Mouse (Mus musculus): ENCODE measurements at regions not wholly inside any gene's neighbourhood (a gene's known extent, or its start where the extent isn't known, plus 50 kb on each side); places are given as distances from the start of the nearest gene placed in this dataset.

DNA sequence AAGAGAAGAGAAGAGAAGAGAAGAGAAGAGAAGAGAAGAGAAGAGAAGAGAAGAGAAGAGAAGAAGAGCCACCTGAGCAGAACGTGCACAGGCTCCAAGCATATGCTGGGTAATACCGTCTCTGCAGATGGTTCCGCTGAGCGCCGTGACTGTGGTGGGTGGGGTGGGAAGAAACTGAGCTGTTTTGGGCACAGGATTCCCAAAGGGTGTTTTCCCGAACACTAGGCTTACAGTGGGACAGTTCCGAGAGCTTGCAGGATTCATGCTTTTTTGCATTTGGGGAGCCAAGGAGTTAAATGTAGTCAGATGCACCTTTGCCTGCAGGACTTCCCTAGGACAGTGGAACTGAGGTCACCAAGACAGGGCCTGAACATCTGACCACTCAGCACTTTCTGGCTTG is 142.3 kb upstream of the Lrfn2 start:
- no peak for DNase-seq (ENCODE audit: low read depth)

DNA sequence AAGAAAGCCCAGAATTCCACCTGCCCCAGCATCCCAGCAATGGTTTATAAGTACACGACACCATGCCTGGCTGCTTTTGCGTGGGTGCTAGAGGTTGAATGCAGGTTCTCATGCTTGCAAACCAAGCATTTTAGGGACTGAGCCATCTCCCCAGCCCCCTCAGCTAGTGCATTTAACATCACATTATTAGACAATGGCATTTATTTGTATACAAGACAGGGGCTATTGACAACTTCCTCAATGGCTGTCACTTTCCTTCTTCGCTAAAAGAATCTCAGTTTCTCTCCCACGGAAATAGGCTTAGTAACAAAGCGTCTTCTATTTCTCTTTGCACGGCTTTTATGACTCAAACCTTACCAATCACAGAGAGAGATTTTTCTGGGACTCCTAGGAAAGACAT is 141.7 kb upstream of the Lrfn2 start:
- no peak for DNase-seq (ENCODE audit: low read depth)

DNA sequence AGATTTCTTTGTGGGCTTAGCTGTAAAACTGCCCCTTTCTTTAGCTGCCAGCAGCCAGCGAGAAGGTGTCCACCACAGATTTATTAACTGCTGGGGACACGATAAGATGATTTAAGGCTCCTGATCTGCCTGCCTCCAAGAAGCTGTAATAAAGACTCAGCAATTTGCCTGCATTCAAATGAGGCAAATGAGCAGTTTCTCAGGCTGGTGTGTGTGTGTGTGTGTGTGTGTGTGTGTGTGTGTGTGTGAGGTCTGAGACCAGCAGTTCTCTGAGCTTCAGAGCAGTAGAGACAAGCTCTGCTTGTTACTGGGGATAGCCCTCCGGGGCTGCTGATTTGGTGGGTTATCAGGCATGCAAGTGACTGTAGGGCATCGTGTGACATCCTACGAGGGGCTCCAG is 139.2 kb upstream of the Lrfn2 start:
- DNase-seq (ENCODE audit: low read depth), result no peak

DNA sequence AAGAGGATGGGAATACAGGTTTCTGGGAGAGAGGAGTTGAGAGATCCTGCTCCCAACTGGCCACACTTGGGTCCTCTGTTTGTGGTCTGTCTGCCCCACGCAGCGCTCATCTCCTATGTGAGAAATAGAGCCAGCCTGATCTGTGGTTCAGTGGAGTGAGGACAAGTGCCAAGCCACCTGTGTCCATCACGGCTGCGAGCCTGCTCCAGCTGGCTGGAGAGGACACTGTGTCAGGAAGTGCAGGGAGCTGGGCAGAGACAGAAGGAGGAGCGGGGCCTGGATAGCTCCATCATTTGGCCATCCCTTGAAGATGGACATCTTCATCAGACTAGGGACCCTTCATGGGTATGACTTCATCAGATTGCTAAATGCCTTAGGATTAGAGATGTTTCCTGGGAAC is 136.4 kb upstream of the Lrfn2 start:
- no peak for DNase-seq (ENCODE audit: low read depth)

DNA sequence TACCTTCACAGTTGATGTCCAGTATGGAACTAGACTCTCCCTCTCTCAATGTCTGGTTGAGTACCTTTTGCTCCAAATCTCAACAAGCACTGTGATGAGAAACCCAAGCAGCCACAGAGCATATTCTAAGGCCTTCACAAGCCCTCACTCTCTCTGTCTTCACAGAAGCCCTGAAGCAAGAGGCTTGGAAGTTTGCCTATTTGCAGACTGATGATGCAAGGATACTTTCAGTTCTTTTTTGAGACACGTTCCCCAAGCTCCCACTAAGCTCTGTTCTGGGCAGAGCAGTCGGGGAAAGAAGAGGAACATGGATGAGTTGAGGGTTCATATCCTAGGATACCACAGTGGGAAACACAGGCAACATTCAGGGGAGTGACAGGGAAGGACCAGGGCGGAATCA is 134.0 kb upstream of the Lrfn2 start:
- no peak for DNase-seq (ENCODE audit: low read depth)

DNA sequence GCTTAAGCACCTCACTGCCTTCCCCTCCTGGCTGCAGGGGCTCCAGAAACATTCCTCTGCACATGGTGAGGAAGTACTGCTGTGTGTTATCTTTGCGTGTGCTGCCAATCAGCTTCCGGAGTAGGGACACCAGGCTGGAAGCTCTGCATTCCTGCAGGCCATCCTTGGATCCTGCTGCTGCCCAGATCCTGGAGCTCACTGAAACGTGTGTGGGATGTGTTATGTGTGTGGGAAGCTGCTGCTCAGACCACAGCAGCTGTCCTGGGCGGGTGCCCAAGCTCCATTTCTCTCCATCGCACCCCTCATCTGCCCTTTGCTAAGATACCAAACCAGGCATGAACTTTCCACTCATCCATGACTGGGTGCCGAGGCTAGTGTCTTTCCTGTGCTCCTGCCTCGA is 129.5 kb upstream of the Lrfn2 start:
- DNase-seq (ENCODE audit: low read depth), result no peak

DNA sequence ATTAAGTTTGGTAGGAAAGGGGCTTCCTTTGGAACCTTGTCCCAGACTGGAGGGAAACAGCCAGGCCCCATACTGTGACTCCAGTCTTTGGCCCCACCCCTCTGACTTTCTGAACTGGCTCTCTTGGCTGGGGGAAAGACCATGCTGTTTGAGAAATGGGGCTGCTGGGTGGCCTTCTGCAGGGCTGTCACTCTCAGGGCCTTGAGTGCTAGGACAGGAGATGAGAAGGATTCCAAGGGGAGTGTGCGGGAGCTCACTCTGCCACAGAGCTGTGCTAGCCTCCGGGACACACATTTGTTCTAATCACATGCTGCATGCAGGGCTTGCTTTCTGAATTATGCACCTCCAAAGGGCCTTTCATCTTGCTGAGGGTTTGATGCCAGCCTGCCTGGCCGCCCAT is 124.3 kb upstream of the Lrfn2 start:
- DNase-seq (ENCODE audit: low read depth), result no peak

DNA sequence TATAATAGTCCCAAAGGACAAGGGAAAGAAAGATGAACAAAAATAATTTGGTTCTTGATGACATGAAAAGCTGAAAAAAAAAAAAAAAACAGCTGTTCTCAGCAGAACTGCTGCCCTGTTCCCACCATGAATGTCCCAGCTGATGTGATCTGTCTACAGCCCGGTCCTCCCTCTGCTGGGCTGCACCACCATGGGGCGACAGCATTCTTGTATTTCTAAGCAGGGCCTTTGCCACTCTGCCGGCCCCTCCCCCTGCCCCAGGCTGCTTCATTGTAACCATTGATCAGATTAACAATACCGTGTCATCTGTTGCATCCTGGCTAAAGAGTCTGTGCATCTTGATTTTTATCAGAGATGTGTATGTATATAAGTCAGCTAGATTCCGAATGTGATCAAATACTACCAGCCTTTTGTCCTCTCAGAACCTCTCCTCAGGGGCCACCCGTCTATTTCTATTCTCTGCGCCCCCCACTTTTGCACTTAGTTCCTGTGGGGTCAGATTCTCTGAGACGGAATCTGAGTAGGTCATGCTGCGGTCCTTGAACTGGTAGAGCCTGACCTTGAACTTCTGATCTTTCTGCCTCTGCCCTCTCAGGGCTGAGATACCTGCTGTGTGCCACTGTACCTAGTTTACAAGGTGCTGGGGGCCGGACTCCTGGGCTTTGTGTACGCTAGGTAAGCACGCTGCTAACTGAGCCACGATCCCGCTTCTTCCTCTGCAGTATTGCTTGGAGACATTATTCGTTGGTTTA is 117.2 kb upstream of the Lrfn2 start:
- no peak for DNase-seq (ENCODE audit: low read depth)

DNA sequence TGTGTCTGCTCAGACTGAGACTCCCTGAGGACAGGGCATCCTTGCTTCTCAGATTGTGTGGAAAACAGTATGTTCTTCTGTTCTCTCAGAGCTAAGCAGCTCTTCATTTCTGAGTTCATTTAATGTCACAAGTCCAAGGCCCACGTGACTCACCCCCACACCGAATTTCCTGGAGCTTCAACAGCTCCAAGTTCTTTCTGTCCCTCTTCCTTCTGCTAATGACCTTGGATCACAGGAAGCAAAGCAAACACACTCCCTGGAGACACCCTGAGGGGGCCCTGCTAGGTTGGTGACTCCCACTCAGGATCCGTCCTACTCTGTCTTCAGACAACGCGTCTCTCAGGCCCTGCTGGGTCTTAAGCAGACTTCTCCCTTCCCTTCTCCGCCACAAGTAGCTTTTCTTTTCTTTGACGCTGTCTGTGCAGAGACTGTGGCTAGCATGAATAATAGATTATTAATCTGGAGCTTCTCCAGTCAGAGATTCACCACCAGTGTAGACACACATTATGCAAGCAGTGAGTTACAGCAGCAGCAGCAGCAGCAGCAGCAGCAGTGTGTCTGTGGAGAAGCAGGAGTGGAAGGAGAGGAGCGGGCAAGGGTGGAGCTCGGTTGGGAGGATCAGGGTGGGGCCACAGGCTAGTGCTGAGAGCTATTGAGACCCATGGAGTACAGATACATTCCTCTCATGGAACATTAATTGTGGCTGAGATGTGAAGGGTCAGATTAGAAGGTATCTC is 115.4 kb upstream of the Lrfn2 start:
- no peak for DNase-seq (ENCODE audit: low read depth)

DNA sequence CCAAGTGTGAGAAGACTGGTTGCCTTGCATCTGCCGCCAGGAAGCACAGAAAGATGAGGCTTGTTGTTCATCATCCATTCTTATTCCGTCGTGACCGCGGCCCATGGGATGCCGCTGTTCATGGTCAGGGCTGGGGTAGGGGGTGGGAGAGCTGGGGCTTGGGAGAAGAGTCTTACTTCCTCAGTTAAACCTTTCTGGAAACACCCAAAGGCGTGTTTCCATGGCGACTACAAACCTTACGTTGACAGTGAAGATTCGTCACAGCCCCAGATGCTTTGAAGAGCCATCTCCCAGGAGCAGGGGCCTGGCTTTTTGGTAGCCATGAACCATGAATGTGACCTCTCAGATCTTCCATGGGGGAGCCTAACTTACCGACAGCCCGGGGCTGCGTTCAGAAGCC is 114.6 kb upstream of the Lrfn2 start:
- no peak for DNase-seq (ENCODE audit: low read depth)

DNA sequence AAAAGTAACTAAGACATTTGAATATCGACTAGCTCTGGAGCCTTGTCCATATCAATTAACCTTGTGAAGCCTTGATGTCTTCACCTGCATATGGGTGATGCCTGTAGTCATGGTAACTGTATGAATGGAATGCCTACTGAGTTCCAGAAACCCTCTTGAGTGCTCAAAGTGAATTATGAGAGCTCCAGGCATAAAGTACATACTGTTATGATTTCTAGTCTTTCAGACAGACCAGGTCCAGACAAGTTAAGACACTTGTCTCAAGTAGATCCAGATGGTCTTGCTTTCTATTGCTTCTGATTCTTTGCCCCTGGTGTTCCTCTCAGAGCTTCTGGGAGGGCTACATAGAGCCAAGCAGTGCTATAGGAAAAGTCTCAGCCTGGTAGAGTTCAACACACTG is 112.5 kb upstream of the Lrfn2 start:
- no peak for DNase-seq (ENCODE audit: low read depth)

DNA sequence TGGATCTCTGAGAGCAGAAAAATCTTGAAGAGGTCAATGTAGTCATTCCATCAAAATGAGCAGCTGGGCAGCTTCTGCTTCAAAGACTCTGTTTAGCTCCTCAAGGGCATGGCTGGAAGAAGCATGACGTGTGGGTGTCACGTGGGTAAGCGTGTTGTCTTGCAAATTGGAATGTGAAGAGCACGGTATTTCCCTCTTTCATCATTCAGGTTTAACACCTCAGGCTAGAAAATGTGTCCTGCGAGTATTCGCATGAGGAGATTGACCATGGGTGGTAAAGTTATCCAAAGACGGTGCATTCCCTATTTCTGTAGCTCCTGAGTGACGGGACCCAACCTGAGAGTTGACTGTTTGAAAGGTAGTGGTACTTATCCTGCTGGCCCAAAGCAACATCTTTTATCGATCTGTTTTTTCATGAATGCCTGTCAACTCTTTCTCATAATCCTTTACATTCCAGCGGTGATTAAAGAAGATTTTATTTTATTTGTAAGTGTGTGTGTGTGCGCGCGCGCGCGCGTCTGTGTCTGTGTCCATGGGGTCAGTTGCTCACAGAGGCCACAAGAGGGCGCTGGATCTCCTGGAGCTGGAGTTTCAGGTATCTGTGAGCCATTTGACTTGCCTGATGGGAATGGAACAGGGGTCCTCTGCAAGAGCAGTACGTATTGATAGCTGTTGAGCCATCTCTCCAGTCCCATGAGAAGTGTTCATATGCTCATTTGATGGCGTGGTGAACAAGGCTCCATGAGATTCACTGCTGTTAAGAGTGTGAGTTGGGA is 109.9 kb upstream of the Lrfn2 start:
- no peak for DNase-seq (ENCODE audit: low read depth)

DNA sequence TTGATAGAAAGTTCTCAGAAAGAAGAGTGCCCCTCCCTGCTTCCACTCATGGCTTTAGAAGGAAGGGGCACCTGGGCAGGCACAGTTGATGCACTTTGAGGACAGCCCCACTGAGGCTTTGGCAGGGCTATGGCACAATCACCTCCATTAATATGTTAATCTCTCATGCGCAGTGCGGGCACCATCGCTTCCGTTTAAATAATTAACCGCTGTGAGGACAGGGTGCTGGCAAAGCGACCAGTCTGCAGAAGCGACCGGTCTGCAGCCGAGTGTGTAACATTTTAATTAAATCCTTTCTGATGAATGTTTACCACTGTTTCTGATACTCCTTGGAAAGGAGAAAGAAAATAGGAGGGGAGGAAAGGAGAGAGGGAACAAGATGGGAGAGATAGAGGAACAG is 108.3 kb upstream of the Lrfn2 start:
- no peak for DNase-seq (ENCODE audit: low read depth)

DNA sequence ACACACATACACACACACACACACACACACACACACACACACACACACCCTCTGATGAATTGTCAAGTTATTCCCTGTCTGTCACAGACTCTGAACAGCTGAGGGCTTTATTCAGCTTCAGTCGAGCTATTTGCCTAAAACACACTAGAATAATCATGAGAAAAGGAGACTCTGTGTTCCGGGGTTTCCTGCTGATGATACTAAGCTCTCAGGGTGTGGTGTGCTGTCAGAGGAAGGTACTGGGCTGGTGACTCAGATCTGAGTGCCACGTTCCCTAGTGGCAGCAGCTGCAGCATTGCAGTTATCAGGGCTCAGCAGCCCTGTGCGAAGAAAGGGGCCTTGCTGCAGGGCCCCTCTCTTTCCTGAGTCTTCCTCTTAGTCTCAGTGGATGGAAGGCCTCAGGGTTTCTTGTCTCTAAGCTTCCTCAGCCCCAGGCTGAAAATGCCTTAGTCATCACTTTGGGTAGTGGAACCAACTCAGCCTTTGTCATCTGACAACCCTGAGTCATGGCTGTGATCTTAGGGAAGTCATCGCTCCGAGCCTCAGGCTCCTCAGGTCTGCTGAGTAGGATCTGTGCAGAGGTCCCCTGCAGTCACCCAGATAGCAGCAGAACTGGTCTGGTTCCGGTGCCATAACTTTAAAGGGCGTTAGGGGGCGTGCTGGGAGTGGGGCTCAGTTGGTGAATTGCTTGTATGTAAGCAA is 106.8 kb upstream of the Lrfn2 start:
- no peak for DNase-seq (ENCODE audit: low read depth)

DNA sequence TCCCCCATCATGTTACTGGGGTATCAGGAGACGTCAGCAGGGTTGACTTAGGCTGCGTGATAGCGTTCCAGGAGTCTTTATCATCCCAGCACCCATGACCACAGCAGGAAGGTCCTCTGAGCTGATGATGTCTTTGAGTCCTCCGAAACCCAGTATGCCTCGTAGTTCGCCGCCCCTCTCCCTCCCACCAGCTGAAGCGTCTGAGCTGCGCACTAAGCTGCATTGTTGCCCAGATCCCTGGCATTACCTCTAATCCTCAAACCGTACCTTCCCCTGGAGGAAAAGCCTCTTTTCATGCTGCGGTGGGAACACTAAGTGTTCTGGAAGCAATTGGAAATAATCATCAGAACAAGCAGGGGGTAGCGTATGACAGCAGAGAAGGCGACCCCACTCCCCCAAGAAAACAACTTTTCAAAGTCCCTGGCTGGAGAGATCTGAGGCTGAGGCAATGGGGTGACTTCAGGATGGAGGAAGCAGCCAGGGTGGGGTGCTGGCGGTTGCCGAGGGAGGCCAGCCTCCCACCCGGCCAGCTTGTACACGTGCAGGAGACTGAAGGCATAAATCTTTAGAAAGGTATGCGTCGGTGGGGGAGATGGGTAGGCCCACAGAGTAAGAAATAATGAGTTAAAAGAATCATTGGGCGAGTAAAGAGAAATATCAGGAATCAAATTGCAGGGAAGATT is 93.7 kb upstream of the Lrfn2 start:
- no peak for DNase-seq (ENCODE audit: low read depth)

DNA sequence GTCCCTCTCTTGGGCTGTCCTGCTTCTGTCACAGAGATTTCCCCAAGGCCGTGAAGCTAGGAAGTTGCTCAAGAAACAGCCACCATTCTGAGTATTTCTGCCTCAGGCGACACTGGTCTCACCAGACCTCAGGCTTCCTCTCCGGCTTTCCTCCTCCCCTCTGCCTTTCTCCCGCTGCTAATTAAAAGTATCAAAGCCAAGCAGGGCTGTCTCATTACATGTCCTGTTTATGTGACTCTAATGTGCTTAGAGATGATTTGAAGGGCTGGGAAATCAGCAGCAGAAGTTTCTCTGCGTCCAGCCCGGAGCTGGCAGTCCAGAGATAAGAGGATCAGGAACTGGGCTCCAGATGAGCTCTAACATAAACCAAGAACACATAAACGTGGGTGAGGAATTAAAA is 84.3 kb upstream of the Lrfn2 start:
- no peak for DNase-seq (ENCODE audit: low read depth)

DNA sequence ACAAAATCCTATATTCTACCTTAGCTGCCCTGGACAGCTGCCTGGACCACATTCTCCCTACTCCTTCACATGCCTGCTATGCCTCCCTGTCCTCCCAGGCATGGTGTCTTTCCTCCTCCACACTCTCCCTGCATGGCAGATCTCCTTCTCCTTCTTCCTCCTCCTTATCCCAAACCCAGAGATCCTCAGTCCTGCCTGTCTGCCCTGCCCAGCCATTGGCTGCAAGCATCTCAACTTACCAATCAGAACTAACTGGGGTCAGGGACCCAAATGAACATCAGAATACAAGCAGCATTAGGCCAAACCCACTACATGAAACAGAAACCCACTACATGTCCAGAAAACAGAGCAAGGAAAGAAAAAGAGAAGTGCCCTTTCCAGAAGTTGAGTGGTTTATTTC is 81.3 kb upstream of the Lrfn2 start:
- DNase-seq (ENCODE audit: low read depth), result no peak

DNA sequence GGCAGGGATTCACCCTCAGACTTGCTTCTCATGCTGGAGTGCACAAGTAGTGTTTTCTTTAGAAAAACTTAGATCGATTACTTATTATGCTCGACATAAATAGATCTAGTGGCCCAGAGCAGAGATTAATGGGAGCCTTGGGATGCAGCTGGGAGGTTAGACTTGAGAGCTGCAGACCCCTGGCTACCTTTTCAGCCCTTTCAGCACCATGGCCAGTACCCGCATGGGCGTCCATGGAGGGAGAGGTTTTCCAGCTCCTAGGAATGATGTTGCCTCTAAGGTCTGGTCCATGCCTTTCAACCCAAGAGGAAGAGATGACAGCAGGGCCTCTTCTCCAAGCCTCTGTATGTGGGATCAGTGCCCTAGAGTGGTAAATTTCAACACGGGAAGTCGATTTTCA is 73.3 kb upstream of the Lrfn2 start:
- no peak for DNase-seq (ENCODE audit: low read depth)

DNA sequence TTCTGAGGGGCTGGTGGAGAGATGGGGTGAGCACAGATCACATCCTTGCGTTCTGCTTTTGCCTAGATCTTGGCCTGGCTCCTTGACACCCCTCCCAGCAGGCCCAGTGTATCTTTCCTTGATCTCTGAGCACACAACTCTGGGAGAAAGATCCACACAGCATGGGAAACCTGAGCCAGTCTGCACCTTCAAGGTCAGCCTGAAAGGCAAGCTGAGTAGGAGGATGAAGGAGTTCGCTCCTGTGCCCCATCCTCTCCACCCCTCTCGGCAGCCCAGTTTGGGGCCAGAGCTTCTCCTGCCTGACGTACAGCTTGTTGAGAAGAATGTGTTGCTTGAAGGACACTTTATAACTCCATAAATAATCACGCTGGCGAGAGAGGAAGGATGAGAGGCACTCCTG is 61.7 kb upstream of the Lrfn2 start:
- no peak for DNase-seq (ENCODE audit: low read depth)

DNA sequence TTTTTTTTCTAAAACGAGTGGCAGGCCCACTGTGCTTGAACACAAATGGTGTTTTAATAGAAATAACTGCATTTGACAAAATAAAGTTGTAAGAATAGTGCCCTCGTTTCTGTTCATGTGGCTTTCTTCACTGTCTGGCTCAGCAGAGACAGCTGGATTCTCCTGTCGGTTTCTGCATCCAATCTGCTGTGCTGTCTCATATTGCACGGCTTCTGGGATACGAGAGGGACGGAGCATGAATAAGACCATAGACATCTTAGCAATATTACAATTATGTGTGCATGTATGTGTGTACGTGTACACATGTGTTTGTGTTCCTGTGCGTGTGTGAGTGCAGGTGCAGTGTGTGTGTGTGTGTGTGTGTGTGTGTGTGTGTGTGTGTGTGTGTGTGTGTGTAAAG is 54.7 kb upstream of the Lrfn2 start:
- DNase-seq (ENCODE audit: low read depth), result no peak

DNA sequence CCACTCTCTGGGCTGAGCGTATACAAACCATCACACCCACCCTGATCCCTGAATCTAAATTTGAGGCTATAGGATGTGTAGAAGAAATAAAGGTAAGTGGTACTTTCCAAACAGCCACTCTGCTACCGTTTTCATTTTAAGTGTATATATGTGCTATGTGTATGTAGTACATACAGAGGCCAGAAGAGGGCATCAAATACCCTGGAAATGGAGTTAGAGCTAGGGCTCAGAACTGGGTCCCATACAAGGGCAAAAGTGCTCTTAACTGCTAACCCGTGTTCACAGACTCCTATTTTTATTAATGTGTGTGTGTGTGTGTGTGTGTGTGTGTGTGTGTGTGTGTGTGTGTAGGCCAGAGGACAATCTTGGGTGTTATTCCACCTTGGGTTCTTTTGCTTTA is 51.6 kb upstream of the Lrfn2 start:
- no peak for DNase-seq (ENCODE audit: low read depth)

DNA sequence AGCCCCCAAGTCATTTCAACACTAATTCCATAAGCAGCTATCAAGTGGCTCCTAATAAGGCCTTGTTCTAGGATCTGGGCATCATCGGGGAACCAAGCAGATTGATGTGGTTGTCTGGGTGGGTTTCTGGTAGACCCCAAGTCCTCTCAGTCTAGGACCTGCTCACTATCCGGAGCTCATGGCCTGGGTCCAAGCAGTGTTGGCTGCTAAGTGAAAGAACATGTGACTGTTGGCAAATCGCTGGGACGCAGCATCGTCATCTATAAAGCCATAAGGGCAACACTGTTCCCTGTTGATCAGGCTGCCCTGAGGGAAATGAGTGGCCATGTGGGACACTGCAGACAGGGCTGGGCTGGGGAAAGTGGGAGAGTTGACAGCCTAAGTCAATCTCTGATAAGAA is 50.2 kb upstream of the Lrfn2 start:
- DNase-seq (ENCODE audit: low read depth), result no peak

All from fibroblast of lung, adult 2 months (primary cell).